Mouse (Mus musculus) spleen, postnatal 0 days (tissue): Measurements from ENCODE around the gene Zic1. TPM values are rescaled to one million over a fixed set of nuclear protein-coding genes. Genes with fewer than 3 reads are reported as not detected.

ENCODE experiments used
- polyA plus RNA-seq: library from polyadenylated mRNA; unstranded; fragments of >200 nt; fragmentation: Nextera tagmentation; extraction: Ambion mirVana; gene quantifications from 2 replicates; pipeline ENCODE4 v1.2.1, GENCODE M21; 2015

Gene Zic1
- polyA plus RNA-seq = not detected in 2 replicates

GRCm38 (mm10) chr9:91365664-91366063 lies at the start of gene Zic1:
Gene Zic1 (minus strand): TSS chr9:91365810.

GRCm38 (mm10) chr9:91361856-91362601 lies 3.6 kb downstream of the Zic1 start, which contains the start of gene Zic4:
Gene Zic4 (plus strand): TSS chr9:91362413.

Other genes with a start within 250 kb of the Zic1 start
- gene Zic4, start 3.4 kb downstream of the Zic1 start, polyA plus RNA-seq = not detected in 2 replicates